Comparison of ENCODE assay signal across 8 mouse cellular contexts in genomic region chr6:71493675-71494340, GRCm38 (mm10). TPM values are rescaled to one million over a fixed set of nuclear protein-coding genes. Genes with fewer than 3 reads are reported as not detected.
DNase-seq lines count a peak whose midpoint lies in the region; ATAC-seq and TF ChIP-seq lines count a peak whose summit lies in the region.

Gene Rnf103 (plus strand): TSS chr6:71493894.

- H3K36me3 ChIP-seq in G1E (replicated peaks), result peaks cover 8% of the 10 kb centered on the region
- H3K36me3 ChIP-seq in forebrain, postnatal 0 days (ENCODE audit: insufficient read depth), result no peaks in the 10 kb centered on the region
- peaks cover 8% of the 10 kb centered on the region; the same call in 1 of the 2 replicates for H3K36me3 ChIP-seq in lung, embryonic 15.5 days

- H3K9ac ChIP-seq in forebrain, postnatal 0 days, result peak within 1 kb of the TSS; percentile 99
- peak within 1 kb of the TSS; percentile 98 for H3K9ac ChIP-seq in lung, embryonic 15.5 days

- H3K27ac ChIP-seq in forebrain, postnatal 0 days (ENCODE audit: low read depth, low read length), result peak within 1 kb of the TSS; percentile 98
- H3K27ac ChIP-seq in lung, embryonic 15.5 days, result peak within 1 kb of the TSS; percentile 99

- TF ChIP-seq CTCF in G1E (IDR thresholded peaks at IDR 0.05; ENCODE audit: low read depth, low read length), result no peak
- TF ChIP-seq CTCF in forebrain, postnatal 0 days (IDR thresholded peaks at IDR 0.05; ENCODE audit: low read depth), result peak; percentile 43

- 2% methylated on average over 72 of the region's 79 CpGs for WGBS in forebrain, postnatal 0 days
- WGBS in lung, embryonic 15.5 days, result 0% methylated on average over 63 of the region's 79 CpGs

- H3K27me3 ChIP-seq in G1E (ENCODE audit: insufficient read depth, low read length), result no peaks in the 10 kb centered on the region
- no peaks in the 10 kb centered on the region for H3K27me3 ChIP-seq in forebrain, postnatal 0 days (ENCODE audit: insufficient read depth, low read length)
- H3K27me3 ChIP-seq in lung, embryonic 15.5 days, result no peaks in the 10 kb centered on the region

- peaks cover 19% of the 10 kb centered on the region for H3K4me1 ChIP-seq in G1E (ENCODE audit: insufficient read depth, low read depth, low read length)
- peaks cover 9% of the 10 kb centered on the region; the same call in 1 of the 2 replicates for H3K4me1 ChIP-seq in forebrain, postnatal 0 days (ENCODE audit: insufficient read depth)
- H3K4me1 ChIP-seq in lung, embryonic 15.5 days, result peaks cover 10% of the 10 kb centered on the region

- no peaks in the 10 kb centered on the region for H3K9me3 ChIP-seq in G1E (replicated peaks)
- H3K9me3 ChIP-seq in forebrain, postnatal 0 days (ENCODE audit: low read length), result no peaks in the 10 kb centered on the region
- H3K9me3 ChIP-seq in lung, embryonic 15.5 days, result no peaks in the 10 kb centered on the region

- peak; percentile 93 for DNase-seq in G1E (ENCODE audit: low spot score)
- DNase-seq in cerebellum, adult 18-20 months, result peak; percentile 90 to 93
- DNase-seq in forebrain, postnatal 0 days, result peak; percentile 94
- DNase-seq in heart, postnatal 4 days, result peak; percentile 96
- DNase-seq in layer of hippocampus, adult 8-10 months (ENCODE audit: low spot score in 2 of 2), result peak; percentile 85 to 87
- peak; percentile 89 for DNase-seq in ovary, adult 18-20 months (ENCODE audit: low spot score)
- peak; percentile 92 for DNase-seq in thymus, postnatal 0 days (ENCODE audit: low spot score)

- peak within 1 kb of the TSS; percentile 70 for H3K4me2 ChIP-seq in forebrain, postnatal 0 days (ENCODE audit: low read depth)
- H3K4me2 ChIP-seq in lung, embryonic 15.5 days, result peak within 1 kb of the TSS; percentile 67

- H3K4me3 ChIP-seq in G1E (ENCODE audit: low read depth, low read length), result peak within 1 kb of the TSS; percentile 89
- H3K4me3 ChIP-seq in forebrain, postnatal 0 days (ENCODE audit: low read depth, low read length), result peak within 1 kb of the TSS; percentile 89
- H3K4me3 ChIP-seq in lung, embryonic 15.5 days, result peak within 1 kb of the TSS; percentile 95

- ATAC-seq in G1E (ENCODE audit: extremely low read depth, insufficient number of reproducible peaks, low FRiP score, poor library complexity, severe bottlenecking), result peak; percentile 97
- ATAC-seq in forebrain, postnatal 0 days, result peak; percentile 96
- peak; percentile 99 for ATAC-seq in lung, embryonic 15.5 days (ENCODE audit: borderline replicate concordance, extremely low read depth, low FRiP score, low TSS enrichment)

RNA-seq across cellular contexts. Expression of gene Rnf103, which starts in this region (rescaled TPM):
- total RNA-seq in G1E (2014; fragmentation: Nextera tagmentation) (14.2 and 15.0 TPM in 2 replicates), G1E (2017) (15.0 and 18.3 TPM in 2 replicates)
- polyA plus RNA-seq in G1E (2012), result 7.3 and 9.7 TPM in 2 replicates
- 34.5 and 41.0 TPM in 2 replicates for total RNA-seq in forebrain, postnatal 0 days (2014; rRNA removed)
- polyA plus RNA-seq in forebrain, postnatal 0 days (2015; fragmentation: Nextera tagmentation; extraction: Ambion mirVana), result 15.6 and 21.3 TPM in 2 replicates
- total RNA-seq in heart, postnatal 4 days (2021), result 10 to 100 TPM; 32.1 to 33.5 TPM
- total RNA-seq in layer of hippocampus, adult 8-10 months (2022), result 10 to 100 TPM; 41.7 to 45.4 (median 45.3) TPM
- 15.7 and 15.8 TPM in 2 replicates for polyA plus RNA-seq in lung, embryonic 15.5 days (2015; fragmentation: Nextera tagmentation; extraction: Ambion mirVana)
- polyA plus RNA-seq in thymus, postnatal 0 days (2015; fragmentation: Nextera tagmentation; extraction: Ambion mirVana), result 12.1 and 13.8 TPM in 2 replicates

Comparison
In these comparisons a context has a peak if more than half of its experiments do, and no peak if none do; other contexts are left out.
1. Peak in every context shown above with its lines: DNase-seq, ATAC-seq, H3K4me3 ChIP-seq and H3K27ac ChIP-seq.